Mouse (Mus musculus) adrenal gland, postnatal 36 days (tissue): ENCODE results near the gene Gapdh. TPM values are rescaled to one million over a fixed set of nuclear protein-coding genes. Genes with fewer than 3 reads are reported as not detected.

Source experiments
- microRNA-seq: library from miRNA; unstranded; fragments of <30 nt; microRNA quantifications from one replicate; pipeline ENCODE4 v1.2.0, GENCODE M21; 2021
- total RNA-seq, 2 experiments: library from RNA; stranded (reverse); gene quantifications; 2 replicates each; pipeline ENCODE4 v1.2.3; 2021

Gene Gapdh
- total RNA-seq, 2 experiments from 2014 or later, result 2,066 to 3,178 TPM

Small RNA genes lying within 50 kb of the gene (microRNA-seq; reads per million reads assigned to microRNA genes)
- gene Mir3098, result 1.7 reads per million

Other genes starting within 250 kb of the Gapdh start
- 100 to 1,000 TPM; 753 to 830 TPM for gene Ptms, start 246.4 kb downstream of the Gapdh start, total RNA-seq
- 100 to 1,000 TPM; 284 to 296 TPM for gene Mlf2, start 235.1 kb downstream of the Gapdh start, total RNA-seq
- 100 to 1,000 TPM; 121 to 176 TPM for gene Cops7a, start 200.9 kb downstream of the Gapdh start, total RNA-seq
- gene Pianp, start 169.8 kb downstream of the Gapdh start, total RNA-seq, result 1 to 10 TPM; 2.1 to 3.4 TPM
- gene Zfp384, start 157.3 kb downstream of the Gapdh start, total RNA-seq, result 10 to 100 TPM; 41.3 to 53.8 TPM
- 10 to 100 TPM; 54.4 to 79.5 TPM for gene Ing4, start 126.7 kb downstream of the Gapdh start, total RNA-seq
- gene Acrbp, start 116.8 kb downstream of the Gapdh start, total RNA-seq, result 1 to 10 TPM; 6.9 to 7.1 TPM
- under 1 TPM; 0.40 to 0.60 TPM for gene Lpar5, start 98.5 kb downstream of the Gapdh start, total RNA-seq
- gene Chd4, start 70.5 kb downstream of the Gapdh start, total RNA-seq, result 100 to 1,000 TPM; 166 to 201 TPM
- 10 to 100 TPM; 39.5 to 64.3 TPM for gene Nop2, start 34.6 kb downstream of the Gapdh start, total RNA-seq
- gene Iffo1, start 21.2 kb downstream of the Gapdh start, total RNA-seq, result 10 to 100 TPM; 18.4 to 21.8 TPM
- gene Ncapd2, start 25.2 kb upstream of the Gapdh start, total RNA-seq, result 10 to 100 TPM; 18.5 to 25.6 TPM
- 100 to 1,000 TPM; 176 to 205 TPM for gene Mrpl51, start 25.3 kb upstream of the Gapdh start, total RNA-seq
- 10 to 100 TPM; 34.4 to 40.2 TPM for gene Vamp1, start 49.1 kb upstream of the Gapdh start, total RNA-seq
- 10 to 100 TPM in 1 of 2 experiments, 1 to 10 TPM in 1; 9.3 to 11.5 TPM for gene Tapbpl, start 65.4 kb upstream of the Gapdh start, total RNA-seq
- under 1 TPM; 0.40 to 0.63 TPM for gene Cd27, start 70.5 kb upstream of the Gapdh start, total RNA-seq
- gene Tuba3a, start 119.6 kb upstream of the Gapdh start, total RNA-seq, result not detected
- gene Ltbr, start 147.4 kb upstream of the Gapdh start, total RNA-seq, result 10 to 100 TPM; 76.7 to 87.4 TPM
- gene Scnn1a, start 154.2 kb upstream of the Gapdh start, total RNA-seq, result 1 to 10 TPM; 1.1 to 1.5 TPM
- 100 to 1,000 TPM; 242 to 262 TPM for gene Tnfrsf1a, start 182.9 kb upstream of the Gapdh start, total RNA-seq
- gene Plekhg6, start 214.3 kb upstream of the Gapdh start, total RNA-seq, result under 1 TPM in 1 of 2 experiments, not detected in 1; 0.36 TPM